Comparison of ENCODE assay signal across 27 mouse cellular contexts in genomic region chr12:8878752-8879151, GRCm38 (mm10).
"Had no signal": no experiment of that assay in that cellular context is flagged by ENCODE, and none has a peak within 500 bp of the region (broad histone marks: within the 10 kb centered on the region; RNA-seq: fewer than 3 reads in every experiment).

No protein-coding gene starts in this region.

- H3K9me3 ChIP-seq: embryonic facial prominence, embryonic 10.5 days; embryonic facial prominence, embryonic 12.5 days; embryonic facial prominence, embryonic 13.5 days; embryonic facial prominence, embryonic 15.5 days; forebrain, embryonic 10.5 days; forebrain, embryonic 12.5 days; forebrain, embryonic 13.5 days; forebrain, embryonic 15.5 days had no signal

- H3K4me1 ChIP-seq: embryonic facial prominence, embryonic 12.5 days; forebrain, embryonic 12.5 days; forebrain, embryonic 13.5 days; forebrain, embryonic 15.5 days had no signal

- H3K27me3 ChIP-seq: embryonic facial prominence, embryonic 12.5 days; embryonic facial prominence, embryonic 13.5 days; embryonic facial prominence, embryonic 15.5 days; forebrain, embryonic 12.5 days; forebrain, embryonic 13.5 days; forebrain, embryonic 15.5 days had no signal

- H3K27ac ChIP-seq: embryonic facial prominence, embryonic 12.5 days; embryonic facial prominence, embryonic 13.5 days; embryonic facial prominence, embryonic 15.5 days; forebrain, embryonic 10.5 days; forebrain, embryonic 12.5 days; forebrain, embryonic 13.5 days; forebrain, embryonic 15.5 days had no signal

- H3K36me3 ChIP-seq: embryonic facial prominence, embryonic 10.5 days; embryonic facial prominence, embryonic 12.5 days; embryonic facial prominence, embryonic 13.5 days; embryonic facial prominence, embryonic 15.5 days; forebrain, embryonic 10.5 days; forebrain, embryonic 12.5 days; forebrain, embryonic 15.5 days had no signal

- H3K9ac ChIP-seq: embryonic facial prominence, embryonic 12.5 days; embryonic facial prominence, embryonic 13.5 days; embryonic facial prominence, embryonic 15.5 days; forebrain, embryonic 12.5 days; forebrain, embryonic 13.5 days; forebrain, embryonic 15.5 days; forebrain, postnatal 0 days had no signal

- H3K4me2 ChIP-seq: embryonic facial prominence, embryonic 12.5 days; embryonic facial prominence, embryonic 13.5 days; embryonic facial prominence, embryonic 15.5 days; forebrain, embryonic 12.5 days; forebrain, embryonic 13.5 days; forebrain, embryonic 15.5 days had no signal

- DNase-seq: cerebellum, adult 2 months; cerebellum, adult 8-10 months; cerebellum, adult 9-10 months; cerebellum, adult 9-11 months; cerebellum, postnatal 10 days; cerebellum, postnatal 14 days; cerebellum, postnatal 36 days; embryo, embryonic 11 days; forebrain, postnatal 0 days; gastrocnemius, adult 2 months; gastrocnemius, postnatal 10 days; gastrocnemius, postnatal 14 days; gastrocnemius, postnatal 25 days; gastrocnemius, postnatal 36 days; heart, adult 11 months; heart, adult 18-20 months had no signal

- ATAC-seq: forebrain, embryonic 13.5 days; forebrain, embryonic 14.5 days; forebrain, embryonic 15.5 days; forebrain, embryonic 16.5 days; forebrain, postnatal 0 days had no signal

- H3K4me3 ChIP-seq: embryonic facial prominence, embryonic 10.5 days; embryonic facial prominence, embryonic 12.5 days; embryonic facial prominence, embryonic 13.5 days; embryonic facial prominence, embryonic 15.5 days; erythroblast, embryonic 14.5 days; forebrain, embryonic 10.5 days; forebrain, embryonic 12.5 days; forebrain, embryonic 13.5 days; forebrain, embryonic 15.5 days; gastrocnemius, adult 2 months had no signal
